Mouse (Mus musculus): Measurements from ENCODE around the gene Ddias. TPM values are rescaled to one million over a fixed set of nuclear protein-coding genes. Genes with fewer than 3 reads are reported as not detected.
"Not testable (repeated sequence)": the region's sequence is repeated elsewhere in the genome, so short reads cannot be mapped to it uniquely, and the experiment has no call there.

Gene Ddias
- polyA plus RNA-seq (2014; fragmentation: Nextera tagmentation; extraction: Ambion mirVana): 9.5 and 10.9 TPM in 2 replicates

GRCm38 (mm10) chr7:92874116-92874675 lies at the start of gene Ddias, which contains the start of gene Prcp:
Gene Ddias (minus strand): TSS chr7:92874247.
Gene Prcp (plus strand): TSS chr7:92874470.
- H3K36me3 ChIP-seq (ENCODE audit: control insufficient read depth, insufficient read depth, low read length): no peaks in the 10 kb centered on the region
- ATAC-seq (peak; percentile 89), DNase-seq (ENCODE audit: low spot score) (peak; percentile 97)

DNA sequence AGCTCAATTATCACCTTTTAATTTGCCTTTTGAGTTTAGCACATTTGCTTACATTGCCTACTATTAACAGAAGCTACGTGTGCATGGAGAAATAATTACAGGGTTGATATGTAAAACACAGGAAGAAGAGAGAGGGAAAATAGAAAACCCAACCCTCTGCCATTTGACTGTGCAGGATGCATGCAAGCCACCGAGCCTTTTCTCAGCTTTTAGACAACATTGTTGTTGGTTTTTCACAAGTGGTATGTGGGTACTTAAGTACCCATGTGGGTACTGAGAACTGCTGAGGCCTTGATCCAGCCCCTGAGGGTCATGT lies 46.8 kb upstream of the Ddias start:
- no peak overlapping the region for H3K9ac ChIP-seq (ENCODE audit: low read length)

More at GRCm38 (mm10) chr7:92874116-92874675, at the start of gene Ddias, which contains the start of gene Prcp:
- Histone ChIP-seq H3K4me2 (ENCODE audit: low read length) (peak within 1 kb of the TSS; percentile 55), H3K27ac (ENCODE audit: low read depth, low read length) (peak within 1 kb of the TSS; percentile 97), H3K4me1 (ENCODE audit: control insufficient read depth, insufficient read depth, low read length) (peaks cover 11% of the 10 kb centered on the region; the same call in 1 of the 2 replicates), H3K27me3 (replicated peaks; ENCODE audit: control insufficient read depth, insufficient read depth, low read length) (no peaks in the 10 kb centered on the region), H3K9ac (ENCODE audit: low read length) (peak within 1 kb of the TSS; percentile 78), H3K4me3 (ENCODE audit: low read depth, low read length) (peak within 1 kb of the TSS; percentile 55), H3K9me3 (replicated peaks; ENCODE audit: control insufficient read depth, low read length) (no peaks in the 10 kb centered on the region)
- under 1% methylated on average over 53 of the region's 53 CpGs for WGBS

DNA sequence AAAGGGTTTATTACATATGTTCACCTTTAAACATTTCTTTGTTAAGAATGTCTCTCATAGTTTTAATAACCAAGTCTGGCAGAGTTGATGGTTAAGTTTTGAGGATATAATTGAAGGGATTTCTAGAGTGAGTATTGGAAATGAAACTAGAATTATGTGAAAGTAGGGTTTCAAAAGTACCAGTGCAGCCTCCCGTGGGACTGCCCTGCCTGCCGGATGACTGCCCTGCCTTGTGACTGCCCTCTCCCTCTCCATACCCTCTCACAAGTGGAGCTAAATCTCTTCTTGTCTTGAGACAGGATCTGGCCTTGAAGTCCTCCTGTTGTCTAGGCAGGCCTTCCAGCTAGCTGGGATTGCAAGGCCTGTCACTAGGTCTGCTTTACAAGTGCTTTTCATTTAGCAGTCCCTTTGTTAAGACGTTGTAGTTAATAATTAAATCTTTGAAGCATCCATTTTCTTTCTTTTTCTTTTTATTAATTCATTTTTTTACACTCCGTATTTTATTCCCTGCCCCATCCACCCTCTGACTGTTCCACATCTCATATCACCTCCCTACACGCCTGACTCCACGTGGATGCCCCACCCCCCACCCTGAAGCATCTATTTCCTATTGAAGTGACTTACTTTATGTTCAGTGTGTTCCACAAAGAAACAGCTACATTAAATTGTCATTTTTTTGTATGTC lies 46.3 kb upstream of the Ddias start:
- H3K4me1 ChIP-seq (ENCODE audit: control insufficient read depth, insufficient read depth, low read length): no peaks in the 10 kb centered on the region
- no peaks in the 10 kb centered on the region for H3K27me3 ChIP-seq (replicated peaks; ENCODE audit: control insufficient read depth, insufficient read depth, low read length)
- no peak overlapping the region for H3K27ac ChIP-seq (ENCODE audit: low read depth, low read length)
- 75% methylated on average over 6 of the region's 6 CpGs for WGBS
- H3K4me2 ChIP-seq (ENCODE audit: low read length): no peak overlapping the region
- H3K9ac ChIP-seq (ENCODE audit: low read length): no peak overlapping the region
- H3K9me3 ChIP-seq (replicated peaks; ENCODE audit: control insufficient read depth, low read length): no peaks in the 10 kb centered on the region
- no peak for DNase-seq (ENCODE audit: low spot score)
- H3K36me3 ChIP-seq (ENCODE audit: control insufficient read depth, insufficient read depth, low read length): no peaks in the 10 kb centered on the region
- no peak for ATAC-seq
- H3K4me3 ChIP-seq (ENCODE audit: low read depth, low read length): no peak overlapping the region

More for the DNA sequence above, 46.8 kb upstream of the Ddias start:
- Histone ChIP-seq H3K27me3 (replicated peaks; ENCODE audit: control insufficient read depth, insufficient read depth, low read length) (no peaks in the 10 kb centered on the region), H3K4me1 (ENCODE audit: control insufficient read depth, insufficient read depth, low read length) (no peaks in the 10 kb centered on the region), H3K4me3 (ENCODE audit: low read depth, low read length) (no peak overlapping the region), H3K9me3 (replicated peaks; ENCODE audit: control insufficient read depth, low read length) (no peaks in the 10 kb centered on the region), H3K4me2 (ENCODE audit: low read length) (no peak overlapping the region), H3K36me3 (ENCODE audit: control insufficient read depth, insufficient read depth, low read length) (no peaks in the 10 kb centered on the region), H3K27ac (ENCODE audit: low read depth, low read length) (no peak overlapping the region)
- 70% methylated on average over 2 of the region's 2 CpGs for WGBS
- ATAC-seq: no peak
- DNase-seq (ENCODE audit: low spot score): peak; percentile 33

- H3K9ac ChIP-seq (ENCODE audit: low read length); H3K9me3 ChIP-seq (replicated peaks; ENCODE audit: control insufficient read depth, low read length); H3K27ac ChIP-seq (ENCODE audit: low read depth, low read length); H3K4me1 ChIP-seq (ENCODE audit: control insufficient read depth, insufficient read depth, low read length); H3K4me3 ChIP-seq (ENCODE audit: low read depth, low read length); H3K27me3 ChIP-seq (replicated peaks; ENCODE audit: control insufficient read depth, insufficient read depth, low read length); H3K4me2 ChIP-seq (ENCODE audit: low read length); H3K36me3 ChIP-seq (ENCODE audit: control insufficient read depth, insufficient read depth, low read length); DNase-seq (ENCODE audit: low spot score): not testable (repeated sequence)
- 51% methylated on average over 7 of the region's 7 CpGs for WGBS
- peak; percentile 14; the same call in 1 of the 2 replicates for ATAC-seq
These were observed 30.2 kb upstream of the Ddias start for GRCm38 (mm10) chr7:92904285-92904684.

GRCm38 (mm10) chr7:92903360-92904038 lies 29.5 kb upstream of the Ddias start:
- Histone ChIP-seq H3K4me1 (ENCODE audit: control insufficient read depth, insufficient read depth, low read length) (no peaks in the 10 kb centered on the region), H3K27ac (ENCODE audit: low read depth, low read length) (no peak overlapping the region), H3K27me3 (replicated peaks; ENCODE audit: control insufficient read depth, insufficient read depth, low read length) (no peaks in the 10 kb centered on the region), H3K9me3 (replicated peaks; ENCODE audit: control insufficient read depth, low read length) (no peaks in the 10 kb centered on the region), H3K4me2 (ENCODE audit: low read length) (no peak overlapping the region), H3K4me3 (ENCODE audit: low read depth, low read length) (no peak overlapping the region), H3K9ac (ENCODE audit: low read length) (no peak overlapping the region), H3K36me3 (ENCODE audit: control insufficient read depth, insufficient read depth, low read length) (no peaks in the 10 kb centered on the region)
- ATAC-seq (peak; percentile 98), DNase-seq (ENCODE audit: low spot score) (peak; percentile 81)
- 38% methylated on average over 7 of the region's 7 CpGs for WGBS

DNA sequence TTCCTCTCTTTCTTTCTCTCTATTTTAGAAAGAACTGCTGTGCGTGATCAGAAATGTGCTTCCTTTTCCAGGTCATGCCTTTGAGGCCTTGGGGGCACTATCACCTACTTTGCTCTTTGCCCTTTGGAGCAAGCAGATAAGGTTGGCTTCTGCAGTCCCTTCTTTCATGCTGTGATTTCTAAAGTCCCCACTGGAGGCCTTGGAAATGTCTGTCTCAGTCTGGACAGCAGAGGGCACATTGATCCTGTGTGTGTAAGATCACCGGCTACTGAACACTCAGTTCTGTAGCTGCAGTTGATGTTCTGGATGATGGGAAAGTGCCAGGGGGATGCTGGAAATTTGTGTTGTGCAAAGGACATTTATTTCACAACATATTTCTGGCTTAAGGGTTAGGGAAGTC lies 23.0 kb upstream of the Ddias start:
- WGBS: 67% methylated on average over 2 of the region's 2 CpGs
- DNase-seq (ENCODE audit: low spot score) (peak; percentile 37), ATAC-seq (no peak)

DNA sequence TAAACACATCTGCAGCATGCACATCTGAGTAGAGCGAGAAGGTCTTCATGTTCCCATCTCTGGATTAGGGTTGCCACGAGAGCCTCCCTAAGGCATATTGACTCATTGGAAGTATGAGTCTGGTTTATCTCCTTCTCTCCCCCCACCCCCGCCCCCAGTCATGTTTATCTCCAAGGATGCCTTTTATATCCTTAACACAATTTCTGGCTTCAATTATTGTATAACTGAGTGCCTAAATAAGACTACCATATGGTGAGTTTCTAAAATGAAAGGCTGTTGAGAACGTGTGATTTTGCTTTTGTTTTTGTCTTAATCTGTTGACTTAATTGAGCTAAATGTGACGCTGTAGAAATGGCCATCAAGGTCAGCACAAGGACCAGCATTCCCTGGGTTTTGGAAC lies 22.0 kb upstream of the Ddias start:
- no peak overlapping the region for H3K4me3 ChIP-seq (ENCODE audit: low read depth, low read length)
- ATAC-seq (0 out of 2 replicates have a peak, but pooled peaks have one; percentile 23), DNase-seq (ENCODE audit: low spot score) (no peak)
- no peaks in the 10 kb centered on the region for H3K4me1 ChIP-seq (ENCODE audit: control insufficient read depth, insufficient read depth, low read length)
- no peak overlapping the region for H3K27ac ChIP-seq (ENCODE audit: low read depth, low read length)
- H3K36me3 ChIP-seq (ENCODE audit: control insufficient read depth, insufficient read depth, low read length): no peaks in the 10 kb centered on the region
- H3K27me3 ChIP-seq (replicated peaks; ENCODE audit: control insufficient read depth, insufficient read depth, low read length): no peaks in the 10 kb centered on the region
- H3K9me3 ChIP-seq (replicated peaks; ENCODE audit: control insufficient read depth, low read length): peaks cover 4% of the 10 kb centered on the region; the same call in 1 of the 2 replicates
- H3K9ac ChIP-seq (ENCODE audit: low read length): no peak overlapping the region
- WGBS: 67% methylated on average over 5 of the region's 5 CpGs
- no peak overlapping the region for H3K4me2 ChIP-seq (ENCODE audit: low read length)

More for the DNA sequence above, 23.0 kb upstream of the Ddias start:
- H3K27me3 ChIP-seq (replicated peaks; ENCODE audit: control insufficient read depth, insufficient read depth, low read length): no peaks in the 10 kb centered on the region
- no peak overlapping the region for H3K9ac ChIP-seq (ENCODE audit: low read length)
- H3K4me2 ChIP-seq (ENCODE audit: low read length): no peak overlapping the region
- H3K4me1 ChIP-seq (ENCODE audit: control insufficient read depth, insufficient read depth, low read length): no peaks in the 10 kb centered on the region
- no peak overlapping the region for H3K27ac ChIP-seq (ENCODE audit: low read depth, low read length)
- no peaks in the 10 kb centered on the region for H3K36me3 ChIP-seq (ENCODE audit: control insufficient read depth, insufficient read depth, low read length)
- no peak overlapping the region for H3K4me3 ChIP-seq (ENCODE audit: low read depth, low read length)
- H3K9me3 ChIP-seq (replicated peaks; ENCODE audit: control insufficient read depth, low read length): peaks cover 4% of the 10 kb centered on the region; the same call in 1 of the 2 replicates

DNA sequence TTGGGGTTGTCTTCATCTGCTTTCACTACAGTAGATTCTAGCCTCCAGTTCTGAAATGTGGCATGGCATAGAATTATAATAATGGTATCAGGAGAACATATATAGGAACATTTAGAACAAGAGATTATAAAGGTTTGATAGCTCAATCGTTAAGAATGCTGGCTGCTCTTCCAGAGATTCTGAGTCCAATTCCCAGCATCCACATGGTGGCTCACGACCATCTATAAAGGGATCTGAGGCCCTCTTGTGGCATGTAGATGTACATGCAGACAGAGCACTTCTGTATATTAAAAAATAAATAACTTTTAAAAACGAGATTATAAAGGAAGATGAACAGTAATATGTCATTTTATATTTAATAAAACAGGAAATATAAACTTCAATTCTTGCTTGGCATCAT lies 19.4 kb upstream of the Ddias start:
- WGBS: 50% methylated on average over 3 of the region's 3 CpGs
- Histone ChIP-seq H3K4me3 (ENCODE audit: low read depth, low read length) (no peak overlapping the region), H3K9me3 (replicated peaks; ENCODE audit: control insufficient read depth, low read length) (peaks cover 4% of the 10 kb centered on the region; the same call in 1 of the 2 replicates), H3K36me3 (ENCODE audit: control insufficient read depth, insufficient read depth, low read length) (no peaks in the 10 kb centered on the region), H3K27me3 (replicated peaks; ENCODE audit: control insufficient read depth, insufficient read depth, low read length) (no peaks in the 10 kb centered on the region), H3K4me2 (ENCODE audit: low read length) (no peak overlapping the region), H3K9ac (ENCODE audit: low read length) (no peak overlapping the region), H3K27ac (ENCODE audit: low read depth, low read length) (no peak overlapping the region), H3K4me1 (ENCODE audit: control insufficient read depth, insufficient read depth, low read length) (no peaks in the 10 kb centered on the region)
- DNase-seq (ENCODE audit: low spot score) (no peak), ATAC-seq (no peak)
